Mouse (Mus musculus) hindbrain, embryonic 13.5 days (tissue): ENCODE measurements around the gene Sprr1a. TPM values are rescaled to one million over a fixed set of nuclear protein-coding genes. Genes with fewer than 3 reads are reported as not detected.
"Not testable (repeated sequence)": the region's sequence is repeated elsewhere in the genome, so short reads cannot be mapped to it uniquely, and the experiment has no call there.

Experiments used
- ATAC-seq: fragments of 200-750 bp; cut with Nextera tagmentation; 2 replicates; pipeline ENCODE4 v1.8.0; 2017; ENCODE audit warnings: moderate TSS enrichment; ENCODE audit not compliant: low FRiP score
- H3K27ac ChIP-seq: fragments of 300-500 bp; sonication (generic); 2 replicates; pipeline ENCODE4 v1.5.1; 2015; ENCODE audit warnings: inconsistent platforms, mild to moderate bottlenecking, moderate library complexity
- H3K27me3 ChIP-seq: fragments of 300-500 bp; sonication (generic); 2 replicates; pipeline ENCODE4 v1.6.1; 2015; ENCODE audit warnings: mild to moderate bottlenecking, inconsistent platforms
- H3K36me3 ChIP-seq: fragments of 300-500 bp; sonication (generic); 2 replicates; pipeline ENCODE4 v1.6.1; 2015; ENCODE audit warnings: mild to moderate bottlenecking, inconsistent platforms
- H3K4me1 ChIP-seq: fragments of 300-500 bp; sonication (generic); replicated peaks from 2 replicates; pipeline ENCODE4 v1.6.1; 2015; ENCODE audit warnings: inconsistent platforms
- H3K4me2 ChIP-seq: fragments of 300-500 bp; sonication (generic); 2 replicates; pipeline ENCODE4 v1.6.1; 2015; ENCODE audit warnings: inconsistent platforms, mild to moderate bottlenecking, moderate library complexity
- H3K4me3 ChIP-seq: fragments of 300-500 bp; sonication (generic); 2 replicates; pipeline ENCODE4 v1.5.1; 2015; ENCODE audit warnings: mild to moderate bottlenecking, inconsistent platforms
- H3K9ac ChIP-seq: fragments of 300-500 bp; sonication (generic); 2 replicates; pipeline ENCODE4 v1.6.1; 2015; ENCODE audit warnings: mild to moderate bottlenecking, inconsistent platforms
- H3K9me3 ChIP-seq: fragments of 300-500 bp; sonication (generic); 2 replicates; pipeline ENCODE4 v1.6.1; 2016; ENCODE audit warnings: inconsistent platforms
- WGBS: fragments of 180-500 bp; shearing (Covaris S2); methylation state at CpG from one replicate; pipeline ENCODE4 v1.1.7; 2015; 5-methylcytosine and 5-hydroxymethylcytosine counted together
- polyA plus RNA-seq: library from polyadenylated mRNA; unstranded; fragments of >200 nt; fragmentation: Nextera tagmentation; extraction: Ambion mirVana; gene quantifications from 2 replicates; pipeline ENCODE4 v1.2.1, GENCODE M21; 2015

The Sprr1a gene
- polyA plus RNA-seq = not detected in 2 replicates

GRCm38 (mm10) chr3:92485863-92486262 is at the start of gene Sprr1a:
Sprr1a (minus strand) TSS chr3:92485895.
- H3K4me1 ChIP-seq = no peaks in the 10 kb centered on the region
- no peak within 1 kb of the TSS for H3K4me3 ChIP-seq
- H3K27ac ChIP-seq = no peak within 1 kb of the TSS
- H3K27me3 ChIP-seq = no peaks in the 10 kb centered on the region
- ATAC-seq = no peak
- H3K9me3 ChIP-seq = no peaks in the 10 kb centered on the region
- no peaks in the 10 kb centered on the region for H3K36me3 ChIP-seq
- H3K4me2 ChIP-seq = no peak within 1 kb of the TSS
- no peak within 1 kb of the TSS for H3K9ac ChIP-seq

GRCm38 (mm10) chr3:92534411-92534810 is 48.7 kb upstream of the Sprr1a start, which contains the start of gene 2310046K23Rik:
2310046K23Rik (minus strand) TSS chr3:92534511.
- Histone ChIP-seq H3K4me2 (no peak within 1 kb of the TSS), H3K4me3 (no peak within 1 kb of the TSS), H3K9ac (no peak within 1 kb of the TSS), H3K9me3 (no peaks in the 10 kb centered on the region), H3K27me3 (no peaks in the 10 kb centered on the region), H3K4me1 (no peaks in the 10 kb centered on the region), H3K36me3 (no peaks in the 10 kb centered on the region), H3K27ac (no peak within 1 kb of the TSS)
- 89% methylated on average over 3 of the region's 3 CpGs for WGBS
- ATAC-seq = no peak

DNA sequence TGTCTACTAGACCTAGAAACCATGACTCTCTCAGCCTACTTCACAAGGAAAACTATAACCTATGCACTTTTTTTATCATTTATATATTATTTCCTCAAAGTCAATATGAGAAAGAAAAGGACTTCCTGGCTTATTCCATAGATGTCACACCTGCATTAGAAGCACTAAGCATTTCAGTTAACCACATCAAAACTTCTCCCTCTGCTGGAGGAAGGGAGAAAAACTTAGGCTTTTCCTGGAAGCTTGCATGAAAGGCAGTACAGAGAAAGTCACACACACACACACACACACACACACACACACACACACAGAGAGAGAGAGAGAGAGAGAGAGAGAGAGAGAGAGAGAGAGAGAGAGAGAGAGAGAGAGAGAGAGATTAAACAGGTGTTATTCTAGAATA is 26.6 kb upstream of the Sprr1a start:
- Histone ChIP-seq H3K4me2 (no peak overlapping the region), H3K27ac (no peak overlapping the region), H3K4me3 (no peak overlapping the region), H3K9ac (no peak overlapping the region), H3K36me3 (no peaks in the 10 kb centered on the region), H3K9me3 (no peaks in the 10 kb centered on the region), H3K4me1 (no peaks in the 10 kb centered on the region), H3K27me3 (no peaks in the 10 kb centered on the region)
- ATAC-seq = no peak

- no peaks in the 10 kb centered on the region for H3K4me1 ChIP-seq
- no peaks in the 10 kb centered on the region for H3K9me3 ChIP-seq
- H3K27ac ChIP-seq = no peak overlapping the region
- no peak overlapping the region for H3K4me2 ChIP-seq
- no peak for ATAC-seq
- no peak overlapping the region for H3K4me3 ChIP-seq
- no peak overlapping the region for H3K9ac ChIP-seq
- H3K36me3 ChIP-seq = no peaks in the 10 kb centered on the region
- H3K27me3 ChIP-seq = no peaks in the 10 kb centered on the region
These were observed 25.1 kb upstream of the Sprr1a start for GRCm38 (mm10) chr3:92510786-92511185.

- H3K27me3 ChIP-seq = no peaks in the 10 kb centered on the region
These were observed 22.5 kb upstream of the Sprr1a start for GRCm38 (mm10) chr3:92508185-92508584.

DNA sequence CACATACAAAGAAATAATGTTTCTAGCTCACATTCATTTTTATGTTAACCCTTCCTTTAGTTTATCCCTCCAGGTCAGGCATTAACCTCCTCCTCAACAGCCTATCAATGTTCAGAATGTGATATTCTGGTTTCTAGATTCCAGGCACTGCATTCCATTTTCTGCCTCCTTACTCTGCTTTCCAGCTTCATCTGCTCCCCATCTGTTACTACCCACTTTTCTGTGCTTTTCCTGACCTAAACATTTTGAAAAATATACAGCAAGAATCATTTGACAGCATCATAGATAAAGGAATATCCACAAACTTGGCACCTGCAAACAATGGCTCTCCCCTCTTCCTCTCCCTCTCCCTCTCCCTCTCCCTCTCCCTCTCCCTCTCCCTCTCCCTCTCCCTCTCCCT is 17.8 kb upstream of the Sprr1a start:
- no peaks in the 10 kb centered on the region for H3K4me1 ChIP-seq

More at GRCm38 (mm10) chr3:92508185-92508584, 22.5 kb upstream of the Sprr1a start:
- H3K4me1 ChIP-seq = no peaks in the 10 kb centered on the region
- H3K4me2 ChIP-seq = no peak overlapping the region
- no peak overlapping the region for H3K27ac ChIP-seq
- H3K9me3 ChIP-seq = no peaks in the 10 kb centered on the region
- H3K36me3 ChIP-seq = no peaks in the 10 kb centered on the region
- no peak for ATAC-seq
- H3K9ac ChIP-seq = no peak overlapping the region
- WGBS = 98% methylated on average over 1 of the region's 1 CpGs
- no peak overlapping the region for H3K4me3 ChIP-seq

DNA sequence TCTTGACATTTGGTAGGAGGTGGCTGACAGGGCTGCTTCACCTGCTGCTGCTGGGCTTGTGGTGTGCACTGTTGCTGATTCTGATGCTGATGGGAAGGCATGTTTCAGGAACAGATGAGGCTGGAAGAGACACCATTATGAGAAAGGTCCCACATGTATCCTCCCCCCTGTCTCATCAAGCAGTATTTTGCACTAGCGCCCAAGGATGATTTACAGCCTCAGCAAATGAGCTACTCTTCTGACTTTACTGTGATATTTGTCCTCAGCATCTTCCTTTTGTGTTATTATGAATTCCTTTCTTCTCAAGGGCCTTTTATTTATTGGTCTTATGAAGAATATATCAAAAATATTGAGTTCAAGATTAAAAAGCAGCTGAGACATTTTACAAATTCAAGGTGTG is 14.7 kb upstream of the Sprr1a start, which contains the start of gene Sprr4:
Gene Sprr4 (minus strand): TSS at position 101 of the 400 bp plus-strand sequence.
- H3K27me3 ChIP-seq = no peaks in the 10 kb centered on the region
- H3K4me2 ChIP-seq = no peak within 1 kb of the TSS
- H3K36me3 ChIP-seq = no peaks in the 10 kb centered on the region
- 96% methylated on average over 1 of the region's 1 CpGs for WGBS
- H3K4me1 ChIP-seq = no peaks in the 10 kb centered on the region
- ATAC-seq = no peak
- H3K9ac ChIP-seq = no peak within 1 kb of the TSS
- H3K27ac ChIP-seq = no peak within 1 kb of the TSS
- no peak within 1 kb of the TSS for H3K4me3 ChIP-seq
- no peaks in the 10 kb centered on the region for H3K9me3 ChIP-seq

More for the DNA sequence above, 17.8 kb upstream of the Sprr1a start:
- no peak overlapping the region for H3K4me2 ChIP-seq
- H3K27me3 ChIP-seq = no peaks in the 10 kb centered on the region
- H3K9me3 ChIP-seq = no peaks in the 10 kb centered on the region
- no peak overlapping the region for H3K9ac ChIP-seq
- H3K4me3 ChIP-seq = no peak overlapping the region
- ATAC-seq = no peak
- no peak overlapping the region for H3K27ac ChIP-seq
- H3K36me3 ChIP-seq = no peaks in the 10 kb centered on the region

GRCm38 (mm10) chr3:92490262-92490661 is 4.6 kb upstream of the Sprr1a start:
- H3K27me3 ChIP-seq, H3K9ac ChIP-seq, H3K4me2 ChIP-seq, ATAC-seq, H3K9me3 ChIP-seq, H3K4me3 ChIP-seq, H3K27ac ChIP-seq, H3K4me1 ChIP-seq, H3K36me3 ChIP-seq: not testable (repeated sequence)

GRCm38 (mm10) chr3:92486307-92486706 is 612 bp upstream of the Sprr1a start:
- H3K9me3 ChIP-seq = no peaks in the 10 kb centered on the region
- 53% methylated on average over 1 of the region's 1 CpGs for WGBS
- H3K4me1 ChIP-seq = no peaks in the 10 kb centered on the region
- no peaks in the 10 kb centered on the region for H3K36me3 ChIP-seq
- H3K4me3 ChIP-seq = no peak overlapping the region
- no peak for ATAC-seq
- H3K27ac ChIP-seq = no peak overlapping the region
- H3K27me3 ChIP-seq = no peaks in the 10 kb centered on the region
- H3K9ac ChIP-seq = no peak overlapping the region
- no peak overlapping the region for H3K4me2 ChIP-seq

DNA sequence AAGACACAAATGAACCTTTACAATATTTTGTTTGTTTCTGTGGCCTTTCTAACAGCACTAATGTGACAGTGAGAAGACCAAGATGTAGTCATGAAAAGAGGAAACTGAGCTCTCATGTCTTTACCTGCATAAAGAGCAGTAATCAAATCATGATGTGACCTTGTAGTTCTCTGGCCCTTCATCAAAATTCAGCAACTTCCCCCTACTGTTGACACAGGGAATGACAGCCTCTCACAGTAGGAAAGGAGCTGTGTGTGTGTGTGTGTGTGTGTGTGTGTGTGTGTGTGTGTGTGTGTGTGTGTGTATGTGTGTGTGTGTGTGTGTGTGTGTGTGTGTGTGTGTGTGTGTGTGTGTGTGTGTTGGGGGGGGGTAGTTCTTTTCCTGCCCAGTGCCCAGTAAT is 4.4 kb downstream of the Sprr1a start:
- not testable (repeated sequence) for ATAC-seq, H3K36me3 ChIP-seq, H3K4me1 ChIP-seq, H3K27me3 ChIP-seq, H3K27ac ChIP-seq, H3K4me2 ChIP-seq, H3K9ac ChIP-seq, H3K9me3 ChIP-seq, H3K4me3 ChIP-seq

DNA sequence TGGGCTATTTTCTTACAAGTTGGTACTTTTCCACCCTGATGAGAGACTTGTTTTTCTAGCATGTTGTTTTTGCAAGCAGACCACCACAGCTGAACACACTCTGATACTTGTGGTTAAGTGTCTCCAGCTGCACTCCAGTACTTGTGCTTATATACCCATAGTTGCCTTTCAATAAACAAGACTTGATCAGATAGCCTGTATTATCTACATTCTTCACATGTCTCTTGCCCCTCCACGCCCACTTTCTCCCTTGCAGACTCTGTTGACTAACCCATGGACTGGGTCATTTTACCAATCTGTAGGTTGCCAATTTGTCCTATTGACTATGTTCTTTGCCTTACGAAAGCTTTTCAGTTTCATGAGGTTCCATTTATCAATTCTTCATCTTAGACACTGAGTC is 15.6 kb downstream of the Sprr1a start:
- Histone ChIP-seq H3K9me3 (no peaks in the 10 kb centered on the region), H3K4me1 (no peaks in the 10 kb centered on the region), H3K27me3 (no peaks in the 10 kb centered on the region), H3K4me3 (no peak overlapping the region), H3K4me2 (no peak overlapping the region), H3K36me3 (no peaks in the 10 kb centered on the region), H3K9ac (no peak overlapping the region), H3K27ac (no peak overlapping the region)
- 84% methylated on average over 2 of the region's 2 CpGs for WGBS
- ATAC-seq = no peak

GRCm38 (mm10) chr3:92467424-92467823 is 18.3 kb downstream of the Sprr1a start:
- H3K36me3 ChIP-seq = no peaks in the 10 kb centered on the region
- H3K9ac ChIP-seq = no peak overlapping the region
- no peaks in the 10 kb centered on the region for H3K27me3 ChIP-seq
- no peak overlapping the region for H3K27ac ChIP-seq
- no peak overlapping the region for H3K4me3 ChIP-seq
- H3K4me1 ChIP-seq = no peaks in the 10 kb centered on the region
- ATAC-seq = no peak
- no peaks in the 10 kb centered on the region for H3K9me3 ChIP-seq
- no peak overlapping the region for H3K4me2 ChIP-seq

GRCm38 (mm10) chr3:92466576-92466975 is 19.1 kb downstream of the Sprr1a start:
- no peak for ATAC-seq
- WGBS = 95% methylated on average over 1 of the region's 1 CpGs
- H3K36me3 ChIP-seq = no peaks in the 10 kb centered on the region
- no peak overlapping the region for H3K27ac ChIP-seq
- H3K4me3 ChIP-seq = no peak overlapping the region
- H3K4me2 ChIP-seq = no peak overlapping the region
- H3K9ac ChIP-seq = no peak overlapping the region
- H3K4me1 ChIP-seq = no peaks in the 10 kb centered on the region
- no peaks in the 10 kb centered on the region for H3K9me3 ChIP-seq
- H3K27me3 ChIP-seq = no peaks in the 10 kb centered on the region

- no peak within 1 kb of the TSS for H3K9ac ChIP-seq
- H3K4me2 ChIP-seq = no peak within 1 kb of the TSS
- H3K9me3 ChIP-seq = no peaks in the 10 kb centered on the region
- 65% methylated on average over 2 of the region's 2 CpGs for WGBS
- H3K4me1 ChIP-seq = no peaks in the 10 kb centered on the region
- no peak for ATAC-seq
- H3K27me3 ChIP-seq = no peaks in the 10 kb centered on the region
- H3K4me3 ChIP-seq = no peak within 1 kb of the TSS
- no peak within 1 kb of the TSS for H3K27ac ChIP-seq
- no peaks in the 10 kb centered on the region for H3K36me3 ChIP-seq
These were observed 27.1 kb downstream of the Sprr1a start, which contains the start of gene Sprr3 for GRCm38 (mm10) chr3:92458620-92459019. Sprr3 (minus strand) TSS chr3:92458720.
